Mouse (Mus musculus) CH12.LX (cell line): ENCODE results near the gene Trmo. TPM values are rescaled to one million over a fixed set of nuclear protein-coding genes. Genes with fewer than 3 reads are reported as not detected.

Experiments
- DNase-seq: peaks from one replicate; pipeline ENCODE4 v3.0.0-alpha.2; 2013; ENCODE audit errors: extremely low read depth
- H3K27ac ChIP-seq: 2 replicates; pipeline ENCODE4 v1.5.1; 2012; ENCODE audit warnings: low read depth, mild to moderate bottlenecking, control low read depth, moderate library complexity; ENCODE audit not compliant: insufficient read depth
- H3K27me3 ChIP-seq: replicated peaks from 2 replicates; pipeline ENCODE3; 2012; ENCODE audit warnings: inconsistent platforms
- H3K36me3 ChIP-seq, 2 experiments: replicated peaks in 1 of 2; 2 replicates each; pipeline versions ENCODE3 to v1.6.1; 2012; ENCODE audit warnings: inconsistent platforms in 1 of 2, low read length in 1 of 2, mild to moderate bottlenecking in 1 of 2, mixed read lengths in 1 of 2, moderate library complexity in 1 of 2; ENCODE audit not compliant: control insufficient read depth in 1 of 2, insufficient read depth in 1 of 2
- H3K4me1 ChIP-seq, 2 experiments: 2 replicates each; pipeline ENCODE4 v1.6.1; 2012; ENCODE audit warnings: inconsistent platforms in 1 of 2, moderate library complexity in 1 of 2; ENCODE audit not compliant: insufficient read depth in 2 of 2, control insufficient read depth in 1 of 2
- H3K4me2 ChIP-seq: 2 replicates; pipeline ENCODE4 v1.6.1; 2012; ENCODE audit warnings: low read depth, mild to moderate bottlenecking, control low read depth; ENCODE audit not compliant: poor library complexity, insufficient read depth, severe bottlenecking
- H3K4me3 ChIP-seq, 3 experiments: fragments of 150-350 bp in 1 of 3; sonication (generic) in 1 of 3; replicated peaks in 1 of 3; 2 replicates each; pipeline versions ENCODE3 to v1.5.1; 2011 to 2012; ENCODE audit warnings: low read depth in 2 of 3, low read length in 2 of 3, mild to moderate bottlenecking in 2 of 3, moderate library complexity in 2 of 3, control low read depth in 1 of 3, improper control_type of control experiment in 1 of 3, inconsistent platforms in 1 of 3, mixed read lengths in 1 of 3; ENCODE audit not compliant: poor library complexity in 1 of 3
- H3K79me2 ChIP-seq: replicated peaks from 2 replicates; pipeline ENCODE4 v1.6.1; 2012; ENCODE audit warnings: mild to moderate bottlenecking, moderate library complexity; ENCODE audit not compliant: control insufficient read depth, poor library complexity, insufficient read depth, severe bottlenecking; ENCODE audit errors: extremely low read depth
- H3K9ac ChIP-seq: 2 replicates; pipeline ENCODE4 v1.6.1; 2012; ENCODE audit warnings: low read depth, mild to moderate bottlenecking, control low read depth, moderate library complexity; ENCODE audit not compliant: insufficient read depth
- H3K9me3 ChIP-seq: replicated peaks from 2 replicates; pipeline ENCODE3; 2012; ENCODE audit warnings: low read length, inconsistent platforms, mixed read lengths
- CHD2 ChIP-seq: IDR thresholded peaks from 2 replicates; pipeline ENCODE4 v1.6.1; 2011; ENCODE audit warnings: low read length, improper control_type of control experiment
- CTCF ChIP-seq, 2 experiments: IDR thresholded peaks in 1 of 2; conservative IDR thresholded peaks in 1 of 2; 2 replicates each; pipeline ENCODE4 v1.5.1; 2011 to 2012; ENCODE audit warnings: low read depth in 2 of 2, low read length in 2 of 2, improper control_type of control experiment in 1 of 2, inconsistent platforms in 1 of 2, mild to moderate bottlenecking in 1 of 2, moderate library complexity in 1 of 2
- E2F4 ChIP-seq: IDR thresholded peaks from 2 replicates; pipeline ENCODE4 v1.6.1; 2011; ENCODE audit warnings: low read depth, low read length, improper control_type of control experiment; ENCODE audit not compliant: insufficient replicate concordance
- ELF1 ChIP-seq: IDR thresholded peaks from 2 replicates; pipeline ENCODE4 v1.6.1; 2014; ENCODE audit warnings: low read depth, mild to moderate bottlenecking, inconsistent platforms, low read length, improper control_type of control experiment
- ETS1 ChIP-seq: conservative IDR thresholded peaks from 2 replicates; pipeline ENCODE4 v1.6.1; 2012; ENCODE audit warnings: low read depth, mild to moderate bottlenecking, inconsistent platforms, low read length, improper control_type of control experiment, moderate library complexity
- IRF4 ChIP-seq: IDR thresholded peaks from 2 replicates; pipeline ENCODE4 v1.6.1; 2014; ENCODE audit warnings: low read depth, mild to moderate bottlenecking, inconsistent platforms, low read length, improper control_type of control experiment
- JUND ChIP-seq: conservative IDR thresholded peaks from 2 replicates; pipeline ENCODE4 v1.6.1; 2011; ENCODE audit warnings: low read depth, low read length, improper control_type of control experiment
- KAT2A ChIP-seq: IDR thresholded peaks from 2 replicates; pipeline ENCODE4 v1.6.1; 2012; ENCODE audit warnings: low read length, improper control_type of control experiment, inconsistent platforms; ENCODE audit not compliant: insufficient replicate concordance
- MAX ChIP-seq: IDR thresholded peaks from 2 replicates; pipeline ENCODE4 v1.6.1; 2011; ENCODE audit warnings: low read length, improper control_type of control experiment
- MAZ ChIP-seq: IDR thresholded peaks from 2 replicates; pipeline ENCODE4 v1.6.1; 2012; ENCODE audit warnings: low read depth, mild to moderate bottlenecking, inconsistent platforms, low read length, improper control_type of control experiment, moderate library complexity
- MEF2A ChIP-seq: IDR thresholded peaks from 2 replicates; pipeline ENCODE4 v1.6.1; 2014; ENCODE audit warnings: low read depth, mild to moderate bottlenecking, inconsistent platforms, low read length, improper control_type of control experiment, borderline replicate concordance
- MXI1 ChIP-seq: IDR thresholded peaks from 2 replicates; pipeline ENCODE4 v1.6.1; 2011; ENCODE audit warnings: mild to moderate bottlenecking, low read depth, low read length, improper control_type of control experiment
- NELFE ChIP-seq: IDR thresholded peaks from 2 replicates; pipeline ENCODE4 v1.6.1; 2011; ENCODE audit warnings: low read depth, low read length, improper control_type of control experiment
- PAX5 ChIP-seq: IDR thresholded peaks from 2 replicates; pipeline ENCODE4 v1.6.1; 2012; ENCODE audit warnings: low read length, inconsistent platforms, mixed read lengths
- POLR2A ChIP-seq: IDR thresholded peaks from 2 replicates; pipeline ENCODE4 v1.6.1; 2011; ENCODE audit warnings: low read depth, mild to moderate bottlenecking, improper control_type of control experiment, low read length
- POLR2AphosphoS2 ChIP-seq: IDR thresholded peaks from 2 replicates; pipeline ENCODE4 v1.6.1; 2011; ENCODE audit warnings: low read depth, low read length, improper control_type of control experiment
- RAD21 ChIP-seq: IDR thresholded peaks from 2 replicates; pipeline ENCODE4 v1.6.1; 2011; ENCODE audit warnings: low read depth, mild to moderate bottlenecking, low read length, improper control_type of control experiment, moderate library complexity
- SMC3 ChIP-seq: IDR thresholded peaks from 2 replicates; pipeline ENCODE4 v1.6.1; 2011; ENCODE audit warnings: low read depth, low read length, improper control_type of control experiment
- TBP ChIP-seq: conservative IDR thresholded peaks from 2 replicates; pipeline ENCODE4 v1.6.1; 2011; ENCODE audit warnings: low read depth, low read length, improper control_type of control experiment
- TCF12 ChIP-seq: IDR thresholded peaks from 2 replicates; pipeline ENCODE4 v1.6.1; 2014; ENCODE audit warnings: low read depth, mild to moderate bottlenecking, inconsistent platforms, low read length, improper control_type of control experiment
- UBTF ChIP-seq: IDR thresholded peaks from 2 replicates; pipeline ENCODE4 v1.6.1; 2012; ENCODE audit warnings: low read depth, mild to moderate bottlenecking, inconsistent platforms, low read length, improper control_type of control experiment, moderate library complexity
- USF2 ChIP-seq: conservative IDR thresholded peaks from 2 replicates; pipeline ENCODE4 v1.6.1; 2011; ENCODE audit warnings: low read depth, low read length, improper control_type of control experiment
- ZC3H11A ChIP-seq: IDR thresholded peaks from 2 replicates; pipeline ENCODE4 v1.6.1; 2012; ENCODE audit warnings: low read depth, mild to moderate bottlenecking, inconsistent platforms, low read length, improper control_type of control experiment
- ZMIZ1 ChIP-seq: IDR thresholded peaks from 2 replicates; pipeline ENCODE4 v1.6.1; 2012; ENCODE audit warnings: low read depth, mild to moderate bottlenecking, inconsistent platforms, low read length, improper control_type of control experiment
- dilution Hi-C: fragments of 300-500 bp; cut with MboI; formaldehyde crosslinking; loops from 2 replicates; pipeline ENCODE4 v1.14.3; 2020; ENCODE audit warnings: low sequenced_read_pairs; ENCODE audit not compliant: extremely low pct_unique_long_range_greater_than_20kb, extremely low pct_ligation_motif_present
- in situ Hi-C: fragments of 300-500 bp; cut with MboI; formaldehyde crosslinking; loops from 3 replicates; pipeline ENCODE4 v1.14.3; 2019; ENCODE audit warnings: low sequenced_read_pairs, low pct_ligation_motif_present, low pct_unique_long_range_greater_than_20kb, mixed read lengths
- polyA plus RNA-seq: library from polyadenylated mRNA; unstranded; fragments of >175 nt; gene quantifications from 2 replicates; pipeline ENCODE4 v1.2.1, GENCODE M21; 2012; ENCODE audit warnings: low read depth; ENCODE audit not compliant: insufficient read length
- total RNA-seq, 2 experiments: library from RNA; depleted of rRNA; stranded (reverse); fragments of 300-350 nt in 1 of 2; fragments of >200 nt in 1 of 2; gene quantifications; 2 replicates each; pipeline ENCODE4 v1.2.3; 2012 to 2014

Trmo gene
- total and polyA plus RNA-seq, 3 experiments, result 15.4 to 27.0 (median 18.8) TPM

GRCm38 (mm10) chr4:46417491-46417890, 28.3 kb upstream of the Trmo start:
- Histone ChIP-seq H3K27me3 (no peaks in the 10 kb centered on the region), H3K4me2 (no peak overlapping the region), H3K36me3 (no peaks in the 10 kb centered on the region), H3K9me3 (no peaks in the 10 kb centered on the region), H3K4me1 (peaks cover 0 to 17% of the 10 kb centered on the region in 2 experiments; a peak in 2 of 4 replicates), H3K9ac (no peak overlapping the region), H3K4me3 (no peak overlapping the region), H3K27ac (no peak overlapping the region), H3K79me2 (no peaks in the 10 kb centered on the region)
- TF ChIP-seq MAZ (no peak), JUND (no peak), MAX (no peak), ZC3H11A (no peak), TCF12 (no peak), E2F4 (no peak), ELF1 (no peak), TBP (no peak), KAT2A (no peak), PAX5 (no peak), RAD21 (peak; percentile 11), UBTF (no peak), NELFE (no peak), ETS1 (no peak), CHD2 (no peak), ZMIZ1 (no peak), MEF2A (no peak), POLR2AphosphoS2 (no peak), SMC3 (peak; percentile 25), CTCF (conservative IDR thresholded peaks at IDR 0.05 in 1 of 2, IDR thresholded peaks at IDR 0.05 in 1 of 2; ENCODE audit: low read depth in 2 of 2, low read length in 2 of 2) (peak in 1 of 2 experiments; percentile 47; a peak in 2 of 4 replicates), MXI1 (no peak), IRF4 (no peak), POLR2A (no peak)
- peak; percentile 17 for DNase-seq
- dilution Hi-C loops, result no loop called here
- in situ Hi-C loops, result no loop called here

GRCm38 (mm10) chr4:46413406-46413805, 24.2 kb upstream of the Trmo start, which contains the start of gene Hemgn:
Gene Hemgn, minus strand, starts transcription at chr4:46413506.
- no peaks in the 10 kb centered on the region for H3K27me3 ChIP-seq
- peaks cover 3% of the 10 kb centered on the region for H3K9me3 ChIP-seq
- DNase-seq, result no peak
- no peak within 1 kb of the TSS for H3K9ac ChIP-seq
- H3K4me3 ChIP-seq, result no peak within 1 kb of the TSS
- H3K4me1 ChIP-seq, result peaks cover 7 to 22% of the 10 kb centered on the region in 2 experiments
- H3K27ac ChIP-seq, result no peak within 1 kb of the TSS
- H3K36me3 ChIP-seq, result no peaks in the 10 kb centered on the region
- H3K79me2 ChIP-seq, result no peaks in the 10 kb centered on the region
- dilution Hi-C loops, result no loop called here
- TF ChIP-seq USF2, result no peak
- in situ Hi-C loops, result no loop called here
- no peak within 1 kb of the TSS for H3K4me2 ChIP-seq
